Mouse (Mus musculus) thymus, postnatal 0 days (tissue): ENCODE measurements around the gene Pla2g5. TPM values are rescaled to one million over a fixed set of nuclear protein-coding genes. Genes with fewer than 3 reads are reported as not detected.

Source experiments
- DNase-seq: peaks from one replicate; pipeline ENCODE4 v3.0.0-alpha.2; 2015; ENCODE audit warnings: low spot score
- polyA plus RNA-seq: library from polyadenylated mRNA; unstranded; fragments of >200 nt; fragmentation: Nextera tagmentation; extraction: Ambion mirVana; gene quantifications from 2 replicates; pipeline ENCODE4 v1.2.1, GENCODE M21; 2015

Pla2g5 gene
- polyA plus RNA-seq, 1 experiment from 2014 or later: 0.16 TPM

DNA sequence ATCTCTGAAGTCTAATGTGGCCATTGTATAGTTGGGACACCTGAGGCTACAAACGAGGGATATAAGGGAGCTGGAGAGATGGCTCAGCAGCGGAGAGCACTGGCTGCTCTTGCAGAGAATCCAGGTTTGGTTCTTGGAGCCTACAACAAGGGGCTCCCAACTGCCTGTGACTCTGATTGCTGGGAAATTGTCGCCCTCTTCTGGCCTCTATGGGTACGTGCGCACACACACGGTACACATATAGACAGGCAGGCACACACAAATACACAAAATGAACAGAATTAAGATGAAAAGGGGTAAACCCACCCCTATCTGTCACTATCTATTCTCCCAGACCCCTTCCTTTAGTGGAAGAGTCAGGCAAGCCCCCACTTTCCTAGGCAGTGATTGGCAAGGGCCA is 110.7 kb downstream of the Pla2g5 start:
- no peak for DNase-seq

Other genes with a start within 250 kb of the Pla2g5 start
- not detected in 2 replicates for gene Vwa5b1, start 227.6 kb downstream of the Pla2g5 start, polyA plus RNA-seq
- gene Pla2g2c, start 138.7 kb downstream of the Pla2g5 start, polyA plus RNA-seq: 0.15 and 0.25 TPM in 2 replicates
- 0.41 and 0.46 TPM in 2 replicates for gene Ubxn10, start 126.3 kb downstream of the Pla2g5 start, polyA plus RNA-seq
- 0.15 and 0.25 TPM in 2 replicates for gene Pla2g2f, start 105.9 kb downstream of the Pla2g5 start, polyA plus RNA-seq
- 0.40 and 0.47 TPM in 2 replicates for gene Pla2g2d, start 87.7 kb downstream of the Pla2g5 start, polyA plus RNA-seq
- gene Gm13030, start 10.5 kb upstream of the Pla2g5 start, polyA plus RNA-seq: not detected in 2 replicates
- 1.1 and 1.2 TPM in 2 replicates for gene Pla2g2e, start 14.5 kb upstream of the Pla2g5 start, polyA plus RNA-seq
- 3.9 and 4.4 TPM in 2 replicates for gene Otud3, start 50.5 kb upstream of the Pla2g5 start, polyA plus RNA-seq
- 0.61 and 1.1 TPM in 2 replicates for gene Rnf186, start 103.6 kb upstream of the Pla2g5 start, polyA plus RNA-seq
- 10.7 and 11.4 TPM in 2 replicates for gene Tmco4, start 109.4 kb upstream of the Pla2g5 start, polyA plus RNA-seq
- not detected in 2 replicates for gene Htr6, start 212.1 kb upstream of the Pla2g5 start, polyA plus RNA-seq
- 19.8 and 20.9 TPM in 2 replicates for gene Nbl1, start 229.5 kb upstream of the Pla2g5 start, polyA plus RNA-seq